Mouse (Mus musculus) MEL (cell line): Measurements from ENCODE around the gene Sik1. TPM values are rescaled to one million over a fixed set of nuclear protein-coding genes. Genes with fewer than 3 reads are reported as not detected.

Experiments used
- DNase-seq: peaks from one replicate; pipeline ENCODE4 v3.0.0; 2011; ENCODE audit warnings: low read depth, low spot score
- H3K27ac ChIP-seq: 2 replicates; pipeline ENCODE4 v1.5.1; 2012; ENCODE audit warnings: low read depth, mild to moderate bottlenecking, control low read depth, low read length, moderate library complexity; ENCODE audit not compliant: control insufficient read depth
- H3K27me3 ChIP-seq, 2 experiments: fragments of 150-350 bp in 1 of 2; sonication (generic) in 1 of 2; 2 replicates each; pipeline ENCODE4 v1.6.1; 2012; ENCODE audit warnings: low read length in 2 of 2, mild to moderate bottlenecking in 2 of 2, improper control_type of control experiment in 1 of 2, moderate library complexity in 1 of 2; ENCODE audit not compliant: insufficient read depth in 2 of 2, control insufficient read depth in 1 of 2
- H3K36me3 ChIP-seq, 2 experiments: 2 replicates each; pipeline ENCODE4 v1.6.1; 2012 to 2014; ENCODE audit warnings: low read length in 2 of 2, improper control_type of control experiment in 1 of 2, inconsistent platforms in 1 of 2, mild to moderate bottlenecking in 1 of 2; ENCODE audit not compliant: insufficient read depth in 2 of 2, control insufficient read depth in 1 of 2
- H3K4me1 ChIP-seq, 2 experiments: fragments of 150-350 bp in 1 of 2; sonication (generic) in 1 of 2; 2 replicates each; pipeline ENCODE4 v1.6.1; 2012; ENCODE audit warnings: low read length in 2 of 2, improper control_type of control experiment in 1 of 2, mild to moderate bottlenecking in 1 of 2; ENCODE audit not compliant: insufficient read depth in 2 of 2, control insufficient read depth in 1 of 2
- H3K4me3 ChIP-seq, 2 experiments: fragments of 150-350 bp in 1 of 2; sonication (generic) in 1 of 2; 2 replicates each; pipeline ENCODE4 v1.5.1; 2012; ENCODE audit warnings: low read depth in 2 of 2, low read length in 2 of 2, mild to moderate bottlenecking in 2 of 2, moderate library complexity in 2 of 2, control low read depth in 1 of 2, improper control_type of control experiment in 1 of 2; ENCODE audit not compliant: control insufficient read depth in 1 of 2, insufficient read depth in 1 of 2
- H3K79me2 ChIP-seq: 2 replicates; pipeline ENCODE4 v1.6.1; 2012; ENCODE audit warnings: mild to moderate bottlenecking, low read length, moderate library complexity; ENCODE audit not compliant: control insufficient read depth, poor library complexity, insufficient read depth
- H3K9ac ChIP-seq: 2 replicates; pipeline ENCODE4 v1.6.1; 2012; ENCODE audit warnings: low read depth, mild to moderate bottlenecking, control low read depth, low read length, moderate library complexity; ENCODE audit not compliant: control insufficient read depth, poor library complexity, severe bottlenecking
- H3K9me3 ChIP-seq: fragments of 150-350 bp; sonication (generic); replicated peaks from 2 replicates; pipeline ENCODE4 v1.6.1; 2012; ENCODE audit warnings: mild to moderate bottlenecking, low read length, improper control_type of control experiment, moderate library complexity; ENCODE audit not compliant: insufficient read depth
- CHD2 ChIP-seq: IDR thresholded peaks from 2 replicates; pipeline ENCODE4 v1.6.1; 2011; ENCODE audit warnings: low read length, improper control_type of control experiment
- ELF1 ChIP-seq: IDR thresholded peaks from 2 replicates; pipeline ENCODE4 v1.6.1; 2014; ENCODE audit warnings: low read depth, mild to moderate bottlenecking, inconsistent platforms, low read length, improper control_type of control experiment, moderate library complexity
- KAT2A ChIP-seq: conservative IDR thresholded peaks from 2 replicates; pipeline ENCODE4 v1.6.1; 2012; ENCODE audit warnings: low read depth, low read length, improper control_type of control experiment, inconsistent platforms
- MAX ChIP-seq: IDR thresholded peaks from 2 replicates; pipeline ENCODE4 v1.6.1; 2011; ENCODE audit warnings: low read length, improper control_type of control experiment
- MAZ ChIP-seq: IDR thresholded peaks from 2 replicates; pipeline ENCODE4 v1.6.1; 2012; ENCODE audit warnings: low read depth, mild to moderate bottlenecking, inconsistent platforms, low read length, improper control_type of control experiment
- NRF1 ChIP-seq: IDR thresholded peaks from 2 replicates; pipeline ENCODE4 v1.6.1; 2014; ENCODE audit warnings: low read depth, mild to moderate bottlenecking, inconsistent platforms, low read length, improper control_type of control experiment, moderate library complexity; ENCODE audit not compliant: poor library complexity, insufficient read depth, severe bottlenecking
- POLR2AphosphoS5 ChIP-seq: IDR thresholded peaks from 2 replicates; pipeline ENCODE4 v1.6.1; 2012; ENCODE audit warnings: low read depth, borderline replicate concordance, mild to moderate bottlenecking, inconsistent platforms, low read length, moderate library complexity, mixed read lengths
- RAD21 ChIP-seq: IDR thresholded peaks from 2 replicates; pipeline ENCODE4 v1.6.1; 2011; ENCODE audit warnings: mild to moderate bottlenecking, low read depth, low read length, improper control_type of control experiment
- TCF12 ChIP-seq: IDR thresholded peaks from 2 replicates; pipeline ENCODE4 v1.6.1; 2014; ENCODE audit warnings: low read depth, mild to moderate bottlenecking, inconsistent platforms, low read length, improper control_type of control experiment, moderate library complexity
- USF2 ChIP-seq, 2 experiments: IDR thresholded peaks; 2 replicates each; pipeline ENCODE4 v1.6.1; 2011 to 2012; ENCODE audit warnings: improper control_type of control experiment in 2 of 2, low read length in 2 of 2, borderline replicate concordance in 1 of 2, inconsistent platforms in 1 of 2, low read depth in 1 of 2, mild to moderate bottlenecking in 1 of 2; ENCODE audit not compliant: insufficient read depth in 1 of 2
- ZKSCAN1 ChIP-seq: IDR thresholded peaks from 2 replicates; pipeline ENCODE4 v1.6.1; 2012; ENCODE audit warnings: low read depth, mild to moderate bottlenecking, inconsistent platforms, low read length, improper control_type of control experiment, moderate library complexity
- polyA plus RNA-seq, 2 experiments: library from polyadenylated mRNA; stranded (reverse) in 1 of 2; unstranded in 1 of 2; fragments of >175 nt in 1 of 2; fragments of >200 nt in 1 of 2; gene quantifications; 2 replicates each; pipeline versions ENCODE4 v1.2.1 to v1.2.4; 2012; ENCODE audit warnings: low replicate concordance in 2 of 2, low read depth in 1 of 2; ENCODE audit not compliant: insufficient read length in 2 of 2, insufficient read depth in 1 of 2, missing spikeins in 1 of 2
- total RNA-seq: library from RNA; depleted of rRNA; stranded (reverse); fragments of 300-350 nt; gene quantifications from 2 replicates; pipeline ENCODE4 v1.2.3, GENCODE M21; 2012

Sik1 gene
- total and polyA plus RNA-seq, 3 experiments: 5.5 to 10.4 TPM; not detected in 1

DNA sequence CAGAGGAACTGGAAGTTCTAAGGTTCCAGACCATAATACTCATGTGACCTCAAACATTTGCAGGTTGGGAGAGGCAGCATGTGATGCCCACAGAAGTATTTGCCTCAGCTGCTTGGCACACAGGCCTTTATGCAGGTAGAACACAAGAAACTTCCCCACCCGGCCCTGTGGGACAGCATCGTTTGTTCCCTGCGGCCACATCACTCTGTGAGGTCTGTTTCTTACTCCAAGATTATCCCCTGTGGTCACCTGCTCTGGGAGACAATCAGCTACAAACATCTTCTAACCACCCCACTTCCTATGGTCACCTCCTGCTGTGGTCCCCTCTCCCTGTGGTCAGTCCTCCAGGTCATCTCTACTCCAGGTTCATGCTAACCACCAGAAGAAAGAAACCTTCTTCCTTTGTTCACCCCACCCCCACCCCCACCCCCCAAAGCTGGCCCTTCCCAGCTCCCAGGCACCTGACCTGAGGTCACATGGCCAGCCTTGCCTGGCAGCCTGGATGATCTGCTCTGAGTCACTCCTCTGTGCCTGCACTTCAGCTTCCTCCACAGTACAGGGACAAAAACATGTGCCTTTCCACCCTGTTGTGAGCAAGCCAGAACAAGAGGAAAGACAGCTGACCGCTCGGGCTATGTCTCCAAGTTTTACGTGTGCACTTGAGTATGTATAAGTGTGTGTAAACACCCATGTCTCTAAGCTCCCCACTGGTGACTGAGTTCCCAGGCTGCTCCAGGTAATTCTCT lies 21.1 kb downstream of the Sik1 start:
- H3K79me2 ChIP-seq: no peaks in the 10 kb centered on the region
- no peaks in the 10 kb centered on the region for H3K9me3 ChIP-seq
- H3K4me3 ChIP-seq: no peak overlapping the region
- H3K27ac ChIP-seq: no peak overlapping the region
- H3K4me1 ChIP-seq: no peaks in the 10 kb centered on the region
- no peaks in the 10 kb centered on the region for H3K36me3 ChIP-seq
- DNase-seq: no peak
- H3K27me3 ChIP-seq: peaks cover 0 to 2% of the 10 kb centered on the region in 2 experiments; a peak in 2 of 4 replicates
- no peak overlapping the region for H3K9ac ChIP-seq
- TF ChIP-seq USF2 (IDR thresholded peaks at IDR 0.05; ENCODE audit: borderline replicate concordance in 1 of 2, insufficient read depth in 1 of 2, low read depth in 1 of 2, low read length in 2 of 2): no peak

DNA sequence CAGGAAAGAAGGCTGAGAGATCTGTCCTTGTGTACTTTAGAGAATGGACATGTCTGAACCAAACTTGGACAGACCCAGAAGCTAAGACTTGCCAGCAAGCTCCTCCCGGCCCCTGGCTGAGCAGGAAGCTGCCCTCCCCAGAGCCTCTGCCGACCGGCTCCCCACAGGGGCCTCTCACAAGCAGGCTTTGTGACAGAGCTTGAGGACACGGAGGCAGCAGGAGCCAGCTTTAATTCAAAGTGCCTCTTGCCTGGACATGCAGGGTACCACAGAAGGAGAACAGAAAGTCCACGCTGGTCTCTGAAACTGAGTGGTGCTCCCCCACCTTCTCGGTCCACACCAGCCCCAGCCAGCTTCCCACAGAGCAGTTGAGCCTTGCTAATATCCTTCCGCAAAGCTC lies 21.9 kb downstream of the Sik1 start:
- H3K4me3 ChIP-seq: no peak overlapping the region
- DNase-seq: no peak
- peaks cover 0 to 2% of the 10 kb centered on the region in 2 experiments; a peak in 2 of 4 replicates for H3K27me3 ChIP-seq
- no peak overlapping the region for H3K9ac ChIP-seq
- H3K36me3 ChIP-seq: no peaks in the 10 kb centered on the region
- H3K9me3 ChIP-seq: no peaks in the 10 kb centered on the region
- H3K27ac ChIP-seq: no peak overlapping the region
- H3K4me1 ChIP-seq: no peaks in the 10 kb centered on the region
- no peaks in the 10 kb centered on the region for H3K79me2 ChIP-seq
- TF ChIP-seq ELF1 (no peak), NRF1 (no peak), POLR2AphosphoS5 (no peak), MAZ (no peak)

DNA sequence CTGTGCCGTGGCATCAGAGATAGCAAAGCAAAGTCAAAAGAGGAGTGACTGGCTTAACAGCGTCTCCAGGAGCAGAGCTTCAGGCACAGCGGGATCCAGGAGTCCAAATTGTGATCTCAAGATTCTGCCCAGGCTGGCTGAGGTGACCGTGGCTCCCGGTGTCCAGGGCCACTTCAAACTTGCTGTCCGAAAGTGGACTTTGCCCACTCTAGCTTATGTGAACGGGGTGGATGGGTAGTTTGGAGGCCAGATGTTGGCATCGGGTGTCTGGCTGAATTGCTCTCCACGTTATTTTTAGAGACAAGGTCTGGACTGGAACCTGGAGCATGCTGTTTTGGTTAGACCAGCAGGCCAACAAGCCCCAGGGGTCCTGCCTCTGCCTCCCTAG lies 23.0 kb downstream of the Sik1 start:
- no peak overlapping the region for H3K9ac ChIP-seq
- H3K4me1 ChIP-seq: no peaks in the 10 kb centered on the region
- H3K9me3 ChIP-seq: no peaks in the 10 kb centered on the region
- H3K27ac ChIP-seq: no peak overlapping the region
- TF ChIP-seq MAX (no peak), TCF12 (no peak), ZKSCAN1 (no peak), RAD21 (no peak), KAT2A (no peak), CHD2 (no peak)
- no peaks in the 10 kb centered on the region for H3K36me3 ChIP-seq
- no peak overlapping the region for H3K4me3 ChIP-seq
- H3K27me3 ChIP-seq: peaks cover 0 to 4% of the 10 kb centered on the region in 2 experiments; a peak in 2 of 4 replicates
- no peaks in the 10 kb centered on the region for H3K79me2 ChIP-seq
- DNase-seq: no peak
